Mouse (Mus musculus): Measurements from ENCODE around the gene Tgfbr3l.
A peak's percentile ranks its signal among the peaks of the same experiment; 100 is the strongest.
"Not testable (repeated sequence)": the region's sequence is repeated elsewhere in the genome, so short reads cannot be mapped to it uniquely, and the experiment has no call there.

The Tgfbr3l gene

DNA sequence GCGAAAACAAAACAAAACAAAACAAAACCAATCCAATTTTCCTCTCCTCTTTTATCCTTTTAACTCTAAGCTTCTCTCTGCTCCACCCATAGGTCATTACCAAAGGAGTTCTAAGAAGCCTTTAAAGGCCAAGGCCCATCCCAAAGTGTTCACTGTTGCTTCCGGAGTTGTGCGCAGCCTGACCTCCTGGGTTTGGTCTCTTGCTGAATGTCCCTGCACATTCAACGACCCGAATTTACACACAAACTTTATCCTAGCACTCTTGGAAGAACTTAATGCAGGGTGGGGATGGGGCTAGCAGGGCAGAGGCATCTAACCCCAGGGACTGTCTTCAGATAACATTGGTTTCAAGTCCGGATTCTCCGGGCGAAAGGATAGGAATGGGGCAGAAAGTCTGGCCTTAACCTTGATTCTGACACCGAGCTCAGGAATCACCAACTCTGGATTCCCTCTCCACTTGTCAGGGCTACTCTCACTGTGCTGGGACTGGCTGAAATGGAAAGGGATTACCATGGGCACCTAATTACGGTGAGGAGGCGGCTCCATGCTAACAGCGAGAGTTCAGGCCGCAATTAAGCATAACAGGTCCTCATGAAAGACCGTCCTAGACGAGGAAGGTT, 10.1 kb upstream of the Tgfbr3l start:
- DNase-seq (ENCODE audit: low spot score) = no peak

DNA sequence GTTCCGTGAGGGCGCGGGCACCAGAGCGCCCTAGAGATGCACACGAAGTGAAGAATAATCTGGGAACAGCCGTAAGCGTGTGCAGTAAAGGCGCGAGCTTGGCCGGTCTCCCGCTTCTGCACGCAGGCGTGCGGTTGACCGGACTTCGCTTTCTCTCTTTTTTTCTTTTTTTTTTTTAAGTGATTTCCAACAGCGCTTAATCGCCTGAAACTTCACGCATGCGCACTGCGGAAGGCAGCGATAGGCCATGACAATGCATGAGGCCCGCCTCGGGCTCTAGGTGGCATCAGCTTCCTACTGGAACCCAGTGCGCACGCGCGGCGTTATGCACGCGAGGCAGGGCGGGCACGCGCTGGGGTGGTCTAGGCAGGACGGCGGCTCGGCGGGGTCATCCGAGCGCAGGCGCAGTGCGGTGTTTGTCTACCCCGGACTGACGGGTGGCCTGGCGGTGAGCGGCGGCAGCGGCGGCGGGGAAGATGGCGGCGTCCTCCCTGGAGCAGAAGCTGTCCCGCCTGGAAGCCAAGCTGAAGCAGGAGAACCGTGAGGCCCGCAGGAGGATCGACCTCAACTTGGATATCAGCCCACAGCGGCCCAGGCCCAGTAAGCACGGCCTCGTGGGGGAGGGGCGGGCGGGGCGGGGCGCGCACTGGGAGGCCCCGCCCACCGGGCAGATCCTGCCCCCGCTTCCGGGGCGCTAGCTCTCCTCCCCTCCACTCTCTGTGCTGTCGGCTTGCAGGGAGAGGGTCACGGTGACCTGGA, 9.4 kb upstream of the Tgfbr3l start, which contains the start of the genes Map2k7 and Gm49320:
TSS of gene Map2k7 (plus strand) at position 307 of the 759 bp plus-strand sequence.
TSS of gene Gm49320 (plus strand) at position 432 of the 759 bp plus-strand sequence.
- peak; percentile 100 for DNase-seq (ENCODE audit: low spot score)

DNA sequence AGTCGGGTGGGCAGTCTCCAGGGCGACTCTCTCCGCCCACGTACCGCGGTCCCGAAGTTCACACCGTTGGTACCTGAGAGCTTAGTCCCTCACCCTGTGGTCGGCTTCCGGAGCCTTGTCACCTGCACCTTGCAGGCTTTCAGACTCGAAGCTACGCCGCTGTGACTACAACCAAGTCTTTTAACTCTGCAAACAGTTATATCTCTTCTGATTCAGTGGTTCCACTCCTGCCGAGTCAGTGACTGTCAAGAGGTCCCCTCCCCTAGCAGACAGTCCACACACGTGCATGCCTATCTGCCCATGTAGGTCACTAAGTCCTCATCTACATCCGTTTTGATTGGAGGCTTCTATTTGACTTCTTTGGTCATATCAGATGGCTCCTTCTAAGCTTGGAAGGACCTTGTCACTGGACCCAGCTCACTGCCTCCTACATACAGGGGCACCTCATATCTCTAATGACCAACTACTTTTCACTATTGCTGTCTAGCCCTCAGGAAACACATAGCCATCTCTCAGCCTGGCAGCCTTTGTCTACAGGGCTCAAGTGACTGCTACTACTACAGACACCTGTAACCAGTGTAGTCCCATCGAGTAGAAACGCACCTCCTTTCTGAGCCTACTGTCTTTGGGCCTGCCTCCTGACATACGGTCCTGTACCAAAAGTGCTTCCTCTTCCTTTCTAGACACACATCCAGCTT, 8.7 kb upstream of the Tgfbr3l start:
- DNase-seq (ENCODE audit: low spot score) = no peak

- DNase-seq (ENCODE audit: low spot score) = no peak
These were observed 3.0 kb upstream of the Tgfbr3l start for GRCm38 (mm10) chr8:4245061-4245460.

DNA sequence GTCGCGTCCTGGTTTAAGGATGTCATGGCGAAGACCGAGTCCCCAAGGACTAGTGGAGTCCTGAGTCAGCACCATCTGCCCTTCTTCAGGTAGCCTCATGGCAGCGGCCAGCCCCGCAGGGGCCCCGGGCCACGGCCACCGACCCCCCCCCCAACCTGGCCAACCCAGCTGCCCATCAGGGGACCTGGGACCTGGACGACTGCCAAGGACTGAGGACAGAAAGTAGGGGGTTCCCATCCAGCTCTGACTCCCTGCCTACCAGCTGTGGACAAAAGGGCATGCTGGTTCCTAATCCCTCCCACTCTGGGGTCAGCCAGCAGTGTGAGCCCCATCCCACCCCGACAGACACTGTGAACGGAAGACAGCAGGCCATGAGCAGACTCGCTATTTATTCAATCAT, 2.3 kb upstream of the Tgfbr3l start:
- DNase-seq (ENCODE audit: low spot score) = no peak

DNA sequence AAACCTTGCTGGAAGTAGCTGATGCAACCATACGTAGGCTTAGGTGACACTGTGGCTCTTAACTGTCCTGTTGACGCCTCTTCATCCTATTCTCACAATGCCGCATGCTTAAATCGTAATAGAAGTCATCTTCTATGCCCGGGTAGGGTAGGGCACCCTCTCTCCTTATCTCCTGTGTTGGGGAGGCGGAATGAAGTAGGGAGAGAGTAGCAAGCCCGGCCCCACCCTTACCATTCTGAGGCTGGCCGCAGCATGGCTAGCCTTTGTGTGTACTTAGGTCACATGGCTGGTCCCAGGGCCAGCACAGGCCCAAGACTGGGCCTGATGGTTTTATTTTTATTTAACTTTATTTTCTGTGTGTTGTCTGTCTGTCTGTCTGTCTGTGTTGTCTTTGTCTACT, 773 bp upstream of the Tgfbr3l start:
- no peak for DNase-seq (ENCODE audit: low spot score)

DNA sequence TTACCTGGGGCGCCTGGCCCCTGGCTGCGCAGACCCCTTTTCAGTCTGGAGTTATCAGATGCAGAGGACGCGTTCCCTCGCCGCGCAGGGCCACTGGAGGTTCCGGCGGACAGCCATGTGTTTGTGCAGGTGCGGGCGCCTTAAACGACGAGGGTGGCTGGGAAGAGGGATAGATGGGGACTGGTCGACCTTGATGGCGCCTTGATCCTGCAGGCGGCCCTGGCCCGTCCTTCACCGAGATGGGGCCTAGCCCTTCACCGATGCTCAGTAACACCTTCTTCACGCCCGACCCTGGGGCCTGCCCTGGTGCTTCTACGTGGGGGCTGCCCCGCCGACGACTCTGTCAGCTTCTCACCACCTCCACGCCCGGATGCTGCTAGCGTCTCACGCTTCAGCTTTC, 1.2 kb downstream of the Tgfbr3l start:
- no peak for DNase-seq (ENCODE audit: low spot score)

DNA sequence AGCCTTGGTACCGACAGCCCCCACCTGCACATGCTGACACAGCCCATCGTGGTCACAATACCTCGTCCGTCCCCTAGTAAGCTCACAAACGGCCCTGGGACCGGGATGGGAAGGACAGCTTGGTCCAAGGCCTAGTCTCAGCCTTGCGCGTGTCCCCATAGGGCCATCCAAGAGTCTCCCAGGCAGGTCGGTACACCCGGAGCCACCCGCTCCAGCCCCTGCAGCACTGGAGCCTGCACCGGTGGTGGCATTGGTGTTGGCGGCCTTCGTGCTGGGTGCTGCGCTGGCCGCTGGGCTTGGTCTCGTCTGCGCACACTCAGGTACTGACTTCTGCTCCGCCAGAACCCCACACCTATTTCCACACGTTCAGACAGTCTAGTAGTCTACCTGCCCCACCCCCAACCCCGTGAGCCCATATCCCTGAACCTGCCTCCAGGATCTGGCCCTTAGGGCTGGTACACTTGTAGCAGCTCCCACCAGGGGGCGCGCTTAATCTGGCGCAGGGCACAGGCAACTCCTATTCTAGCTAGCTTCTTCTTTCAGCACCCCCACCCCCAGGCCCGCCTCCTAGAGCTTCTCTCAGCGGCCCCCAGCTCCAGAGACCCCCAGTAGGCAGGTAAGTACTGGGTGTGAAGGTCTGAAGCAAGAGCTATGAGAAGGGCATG, 2.4 kb downstream of the Tgfbr3l start:
- DNase-seq (ENCODE audit: low spot score) = no peak

GRCm38 (mm10) chr8:4252116-4252760, 4.2 kb downstream of the Tgfbr3l start:
- no peak for DNase-seq (ENCODE audit: low spot score)

- DNase-seq (ENCODE audit: low spot score) = peak; percentile 83
These were observed 5.2 kb downstream of the Tgfbr3l start, which contains the start of gene Snapc2 for GRCm38 (mm10) chr8:4252934-4253841. TSS of gene Snapc2 (plus strand) at chr8:4253080.

DNA sequence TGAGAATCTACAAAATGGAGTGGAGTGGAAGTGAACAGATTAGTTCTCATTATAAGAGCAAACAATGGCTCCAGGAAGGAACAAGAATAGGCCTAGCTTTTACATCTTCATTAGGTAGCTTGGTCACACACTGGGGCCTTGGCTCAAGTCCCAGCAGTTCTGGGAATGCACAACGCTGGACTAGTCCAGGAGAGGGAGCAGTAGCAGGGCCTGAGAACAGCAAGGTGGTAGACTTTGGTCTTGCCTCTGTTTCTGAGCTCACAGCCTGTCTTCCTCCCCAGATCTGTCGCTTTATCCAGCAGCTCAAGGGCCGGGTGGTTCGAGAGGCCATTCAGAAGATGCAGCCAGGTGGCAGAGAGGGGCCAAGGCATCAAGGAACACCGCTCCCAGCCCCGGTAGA, 6.0 kb downstream of the Tgfbr3l start:
- DNase-seq (ENCODE audit: low spot score) = no peak

DNA sequence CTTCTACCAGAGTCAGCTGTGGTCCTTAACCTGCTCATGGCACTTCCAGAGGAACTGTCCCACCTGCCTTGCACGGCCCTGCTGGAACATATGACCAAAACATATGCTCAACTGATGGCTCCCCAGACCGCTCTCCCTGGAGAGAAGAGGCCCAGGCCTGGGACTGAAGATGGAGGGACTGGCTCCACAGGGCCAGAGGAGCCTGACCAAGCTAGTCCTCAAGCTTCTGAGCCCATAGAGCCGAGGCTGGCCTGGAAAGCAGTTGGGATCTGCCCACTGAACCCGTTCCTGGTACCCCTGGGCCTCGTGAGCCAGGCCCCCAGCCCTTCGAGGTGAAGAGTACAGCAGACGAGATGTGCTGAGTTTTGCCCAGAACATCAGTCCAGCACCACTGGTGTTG, 7.5 kb downstream of the Tgfbr3l start:
- not testable (repeated sequence) for DNase-seq (ENCODE audit: low spot score)

DNA sequence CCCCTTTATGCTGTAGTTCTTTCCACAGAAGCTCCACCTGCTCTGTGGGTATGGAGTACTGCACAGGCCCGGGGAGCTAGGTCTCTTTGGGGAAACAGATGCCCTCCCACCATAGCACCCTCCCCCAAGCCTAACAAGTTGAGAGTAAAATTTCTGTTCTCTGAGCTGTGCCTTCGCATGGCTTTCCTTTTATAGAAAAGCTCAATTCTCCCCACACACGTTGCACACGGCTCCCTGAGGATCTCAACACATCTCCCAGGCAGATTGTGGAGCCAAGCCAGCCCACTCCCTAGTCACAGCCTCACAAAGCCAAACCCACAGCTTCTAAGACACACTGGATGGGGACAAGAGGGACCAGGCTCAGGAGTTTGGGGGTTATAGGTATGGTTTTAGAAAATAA, 8.9 kb downstream of the Tgfbr3l start:
- no peak for DNase-seq (ENCODE audit: low spot score)

DNA sequence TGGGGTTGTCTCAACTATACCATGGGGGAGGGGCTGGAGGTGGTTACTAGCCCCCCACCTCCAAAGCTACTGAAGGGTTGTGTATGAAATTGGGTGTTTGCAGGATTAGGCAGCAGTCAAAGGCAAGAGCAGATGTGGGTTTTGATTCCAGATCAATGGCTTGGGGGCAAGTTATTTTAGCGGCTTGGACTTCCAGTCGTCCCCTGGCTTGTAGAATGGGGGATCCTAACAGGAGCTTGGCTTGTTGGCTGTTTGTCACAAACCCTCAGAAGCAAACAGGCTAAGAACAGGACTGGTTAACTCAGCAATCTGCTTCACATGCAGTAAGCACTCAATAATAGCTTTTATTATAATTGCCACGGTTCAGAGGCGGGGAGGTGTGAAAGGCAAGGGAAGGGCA, 9.3 kb downstream of the Tgfbr3l start:
- DNase-seq (ENCODE audit: low spot score) = no peak

DNA sequence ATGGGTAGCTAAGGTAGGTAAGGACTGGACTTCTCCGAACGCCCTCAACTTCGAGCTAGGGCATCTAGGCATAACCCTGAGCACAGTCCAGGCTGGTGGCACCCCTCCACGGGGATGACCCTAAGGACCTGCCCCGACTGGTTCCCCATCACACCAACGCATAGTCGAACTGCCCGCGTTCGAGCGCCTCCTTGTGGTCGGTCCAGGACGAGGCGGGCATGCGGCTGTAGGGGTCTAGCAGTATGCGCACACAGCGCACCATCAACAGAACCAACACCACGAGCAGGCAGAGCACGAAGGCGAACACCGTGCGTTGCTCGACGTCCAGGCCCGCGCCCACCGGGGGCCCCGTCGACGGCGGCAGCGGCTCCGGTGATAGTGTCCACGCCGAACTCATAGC, 10.2 kb downstream of the Tgfbr3l start:
- DNase-seq (ENCODE audit: low spot score) = no peak

DNA sequence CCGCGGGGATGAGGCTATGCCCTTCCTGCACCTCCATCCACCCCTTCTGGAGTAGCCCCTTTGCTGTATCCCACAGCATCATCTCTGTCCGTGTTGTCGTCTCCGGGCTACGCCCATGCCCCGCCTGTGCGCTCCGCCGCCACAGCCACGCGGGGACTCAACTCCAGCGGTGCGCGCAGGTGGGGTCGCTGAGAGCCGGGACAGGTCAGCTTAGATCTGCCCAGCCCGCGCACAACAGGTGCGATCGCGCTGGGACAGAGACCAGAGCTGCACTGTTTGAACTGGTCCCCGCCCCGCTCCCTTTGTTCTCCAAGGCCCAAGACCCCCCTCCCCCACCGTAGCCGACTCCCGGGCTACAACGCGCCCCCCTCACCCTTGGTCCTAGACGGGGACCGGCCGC, 10.7 kb downstream of the Tgfbr3l start:
- DNase-seq (ENCODE audit: low spot score) = no peak

DNA sequence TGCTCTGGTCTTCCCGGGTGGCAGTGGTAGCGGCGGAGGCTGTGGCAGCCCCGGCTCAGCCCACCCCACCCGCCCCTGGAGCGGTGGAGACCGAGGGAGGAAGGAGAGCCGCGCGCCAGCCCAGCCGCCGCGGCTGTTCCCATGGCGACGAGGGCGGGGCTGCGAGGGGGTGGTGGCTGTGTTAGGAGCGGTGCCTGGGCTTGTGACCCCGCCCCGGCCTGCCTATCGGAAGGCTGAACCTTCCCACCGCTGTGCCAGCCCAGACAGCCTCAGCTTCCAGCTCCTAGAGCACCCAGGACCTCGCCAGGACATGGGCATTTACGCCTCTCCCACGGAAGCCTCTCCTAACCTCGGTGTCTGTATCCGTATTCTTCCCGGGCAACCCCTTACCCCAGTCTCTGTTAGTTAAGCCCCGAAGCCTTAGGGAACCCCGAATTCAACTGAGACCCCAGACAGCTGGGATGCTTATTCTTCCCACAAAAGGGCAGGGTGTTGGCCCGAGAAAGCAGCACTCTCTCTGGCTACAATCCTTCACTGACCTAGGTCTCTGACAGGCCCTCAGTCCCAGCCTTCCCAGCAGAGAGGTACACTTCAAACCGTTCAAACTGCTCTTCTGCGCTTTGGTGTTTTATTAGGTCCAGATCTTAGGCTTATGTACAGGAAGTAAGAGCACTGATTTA, 11.3 kb downstream of the Tgfbr3l start, which contains the start of gene Ctxn1:
TSS of gene Ctxn1 (minus strand) at position 150 of the 680 bp plus-strand sequence.
- DNase-seq (ENCODE audit: low spot score) = peak; percentile 91

- DNase-seq (ENCODE audit: low spot score) = no peak
These were observed 11.8 kb downstream of the Tgfbr3l start for GRCm38 (mm10) chr8:4259805-4260170.

DNA sequence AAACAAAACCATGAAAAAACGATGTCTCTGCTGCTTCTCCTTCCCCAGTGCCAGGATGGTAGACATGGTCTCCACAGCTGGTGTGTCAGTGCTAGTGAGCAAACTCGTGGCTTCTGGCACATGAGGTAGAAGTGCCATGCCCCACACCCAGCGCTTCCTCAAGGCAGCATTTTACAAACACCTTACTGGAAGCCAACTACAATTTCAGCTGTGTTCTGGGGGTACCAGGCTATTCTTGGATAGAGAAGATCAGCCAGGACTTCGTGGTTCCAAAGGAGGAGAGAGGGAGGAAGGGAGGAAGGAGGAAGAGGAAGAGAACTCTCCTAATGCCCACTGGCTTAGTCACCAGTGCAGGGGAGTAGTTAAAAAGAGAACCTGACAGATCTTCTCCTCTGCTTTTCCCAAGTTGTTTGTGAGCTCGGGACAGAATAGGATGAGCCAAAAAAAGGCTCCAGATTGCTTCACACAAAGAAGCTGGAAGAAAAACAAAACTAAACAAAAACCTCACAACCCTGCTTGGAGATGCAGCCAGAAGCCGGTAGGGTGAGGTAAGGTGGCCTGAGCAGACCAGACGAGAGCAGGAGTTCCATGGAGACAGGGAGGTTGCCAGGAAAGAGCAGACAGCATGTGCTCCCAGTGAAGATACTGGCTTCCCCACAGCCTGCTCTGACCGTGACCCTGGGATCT, 15.2 kb downstream of the Tgfbr3l start:
- no peak for DNase-seq (ENCODE audit: low spot score)

Measured in urinary bladder, postnatal 10 days (tissue).